Mouse (Mus musculus): Measurements from ENCODE around the gene Snx15.

GRCm38 (mm10) chr19:6140374-6140677 lies 12.2 kb upstream of the Snx15 start:
- no peak for TF ChIP-seq POLR2A (IDR thresholded peaks at IDR 0.05; ENCODE audit: borderline replicate concordance, extremely low read depth, low read depth, low read length)
- TF ChIP-seq CTCF (IDR thresholded peaks at IDR 0.05; ENCODE audit: insufficient read depth, low read length) = no peak
